Mouse (Mus musculus): ENCODE measurements around the gene Asgr1. TPM values are rescaled to one million over a fixed set of nuclear protein-coding genes. Genes with fewer than 3 reads are reported as not detected.

The Asgr1 gene
- total RNA-seq, 2 experiments from 2014 or later: not detected

- no peak for ATAC-seq (replicated peaks; ENCODE audit: low FRiP score, low TSS enrichment, poor library complexity, severe bottlenecking)
These were observed 30.3 kb upstream of the Asgr1 start for GRCm38 (mm10) chr11:70023481-70024150.

DNA sequence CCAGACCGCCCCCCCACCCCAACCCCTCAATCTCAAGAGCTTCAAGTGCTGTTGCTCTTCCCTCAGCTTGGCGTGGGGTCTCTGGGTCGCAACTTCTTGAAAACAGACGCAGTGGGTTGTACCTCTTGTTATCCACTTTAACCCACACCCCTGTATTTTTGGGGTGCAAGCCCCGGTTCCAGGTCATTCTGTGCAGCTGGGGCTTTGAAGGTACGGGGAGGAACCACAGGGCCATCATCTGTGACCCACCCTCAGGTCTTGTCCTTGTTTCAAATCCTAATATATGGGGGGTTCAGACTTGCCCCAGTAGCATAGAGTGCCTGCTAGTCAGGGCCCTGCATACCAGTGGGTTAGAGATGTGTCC, 29.8 kb upstream of the Asgr1 start:
- no peak for ATAC-seq (replicated peaks; ENCODE audit: low FRiP score, low TSS enrichment, poor library complexity, severe bottlenecking)

DNA sequence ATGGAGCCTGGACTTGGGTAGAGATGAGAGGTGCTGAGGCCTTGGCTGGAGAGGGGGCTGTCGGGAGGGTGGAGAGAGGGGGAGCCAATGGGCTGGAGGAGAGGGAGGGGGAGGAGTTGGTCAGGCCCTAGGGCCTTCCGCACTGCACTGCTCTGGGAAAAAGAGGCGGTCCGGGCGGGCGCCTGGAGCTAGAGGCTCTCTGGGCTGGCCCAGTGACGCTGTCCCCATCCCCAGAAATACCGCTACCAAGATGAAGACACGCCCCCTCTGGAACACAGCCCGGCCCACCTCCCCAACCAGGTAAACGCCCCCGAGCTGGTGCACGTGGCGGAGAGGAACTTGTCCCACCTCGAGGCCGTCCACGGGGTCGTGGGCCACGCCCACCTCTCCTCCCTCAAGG, 27.2 kb upstream of the Asgr1 start:
- no peak for ATAC-seq (replicated peaks; ENCODE audit: low FRiP score, low TSS enrichment, poor library complexity, severe bottlenecking)

DNA sequence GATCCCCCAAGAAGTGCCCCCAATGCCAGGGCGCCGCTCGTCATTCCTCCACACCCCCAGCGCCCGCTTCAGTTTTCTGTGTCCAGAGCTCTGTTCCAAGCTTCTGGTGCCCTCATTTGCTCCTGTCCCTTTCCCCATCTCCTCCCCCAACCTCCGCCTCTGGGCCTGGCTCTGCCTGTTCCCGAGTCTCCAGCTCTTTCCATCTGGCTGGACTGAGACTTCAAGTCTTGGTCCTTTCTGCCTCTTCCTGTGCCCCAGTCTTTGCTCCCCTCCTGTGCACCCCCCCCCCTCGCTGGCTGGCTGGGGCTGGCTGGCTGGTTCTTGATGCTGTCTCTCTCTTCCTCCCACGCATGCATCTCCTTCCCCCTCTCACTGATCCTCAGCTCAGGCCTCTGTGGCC, 26.5 kb upstream of the Asgr1 start:
- no peak for ATAC-seq (replicated peaks; ENCODE audit: low FRiP score, low TSS enrichment, poor library complexity, severe bottlenecking)

DNA sequence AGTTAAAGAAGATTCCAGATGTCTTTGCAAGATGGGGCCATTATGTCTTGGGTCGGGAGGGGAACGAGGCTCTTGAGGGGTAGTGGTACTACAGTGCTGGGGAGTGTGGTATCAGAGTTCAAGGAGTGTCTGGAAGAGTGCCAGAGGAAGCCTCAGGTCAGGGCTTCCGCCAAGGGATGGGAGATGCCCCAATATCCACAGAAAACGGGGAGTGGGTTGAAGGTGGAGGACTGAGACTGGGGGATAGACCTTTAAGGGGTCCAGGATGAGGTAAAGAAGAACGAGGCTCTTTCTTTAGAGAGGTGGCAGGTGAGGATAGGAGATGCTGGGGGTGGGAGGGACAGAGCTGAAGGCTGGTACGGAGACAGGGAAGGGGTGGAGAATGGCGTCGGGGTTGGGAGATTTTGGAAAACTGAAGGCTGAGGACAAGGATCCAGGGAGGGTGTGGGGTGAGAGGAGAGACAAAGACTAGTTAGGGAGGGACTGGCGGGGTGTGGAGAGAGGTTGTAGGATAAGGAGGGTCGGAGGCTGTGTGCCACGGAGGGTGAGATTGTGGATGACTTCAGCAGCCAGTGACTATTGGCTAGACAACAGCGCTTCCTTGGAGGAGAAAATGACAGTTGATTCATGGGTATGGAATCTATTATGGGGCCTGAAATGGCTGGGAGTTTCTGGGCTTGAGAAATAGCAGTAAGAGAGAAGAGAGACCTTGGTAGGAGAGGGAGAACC, 25.3 kb upstream of the Asgr1 start:
- no peak for ATAC-seq (replicated peaks; ENCODE audit: low FRiP score, low TSS enrichment, poor library complexity, severe bottlenecking)

GRCm38 (mm10) chr11:70029130-70029801, 24.6 kb upstream of the Asgr1 start:
- peak; percentile 53 for ATAC-seq (replicated peaks; ENCODE audit: low FRiP score, low TSS enrichment, poor library complexity, severe bottlenecking)

GRCm38 (mm10) chr11:70029829-70030550, 23.9 kb upstream of the Asgr1 start:
- ATAC-seq (replicated peaks; ENCODE audit: low FRiP score, low TSS enrichment, poor library complexity, severe bottlenecking): no peak

- ATAC-seq (replicated peaks; ENCODE audit: low FRiP score, low TSS enrichment, poor library complexity, severe bottlenecking): no peak
These were observed 23.1 kb upstream of the Asgr1 start for GRCm38 (mm10) chr11:70030651-70031320.

DNA sequence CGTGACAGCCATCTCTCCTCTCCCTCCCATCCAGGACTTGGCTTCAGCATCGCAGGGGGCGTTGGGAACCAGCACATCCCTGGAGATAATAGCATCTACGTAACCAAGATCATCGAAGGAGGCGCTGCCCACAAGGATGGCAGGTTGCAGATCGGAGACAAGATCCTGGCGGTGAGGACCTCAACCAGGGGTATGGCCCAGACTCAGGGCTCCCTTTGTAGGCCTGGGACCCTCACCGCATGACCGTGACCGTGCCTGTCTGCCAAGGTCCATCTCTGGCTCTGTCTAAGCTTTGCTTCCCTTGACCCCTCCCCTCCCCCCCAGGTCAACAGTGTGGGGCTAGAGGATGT, 22.6 kb upstream of the Asgr1 start:
- ATAC-seq (replicated peaks; ENCODE audit: low FRiP score, low TSS enrichment, poor library complexity, severe bottlenecking): no peak

- ATAC-seq (replicated peaks; ENCODE audit: low FRiP score, low TSS enrichment, poor library complexity, severe bottlenecking): no peak
These were observed 15.7 kb upstream of the Asgr1 start for GRCm38 (mm10) chr11:70038174-70038573.

DNA sequence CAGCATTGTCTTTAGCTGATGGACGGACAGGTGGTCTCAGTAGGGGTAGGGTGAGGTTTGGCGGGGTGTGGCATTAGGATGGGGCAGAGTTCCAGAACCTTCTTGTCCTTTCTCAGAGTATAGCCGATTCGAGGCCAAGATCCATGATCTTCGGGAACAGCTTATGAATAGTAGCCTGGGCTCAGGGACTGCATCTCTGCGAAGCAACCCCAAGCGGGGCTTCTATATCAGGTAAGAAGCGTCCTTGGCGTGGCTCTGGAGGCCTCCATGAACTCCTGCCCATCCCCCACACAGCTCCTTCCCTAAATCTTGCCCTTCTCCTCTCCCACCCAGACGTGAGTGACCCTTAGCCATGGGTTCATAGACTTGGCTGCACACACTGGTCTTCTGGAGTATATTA, 14.3 kb upstream of the Asgr1 start:
- no peak for ATAC-seq (replicated peaks; ENCODE audit: low FRiP score, low TSS enrichment, poor library complexity, severe bottlenecking)

DNA sequence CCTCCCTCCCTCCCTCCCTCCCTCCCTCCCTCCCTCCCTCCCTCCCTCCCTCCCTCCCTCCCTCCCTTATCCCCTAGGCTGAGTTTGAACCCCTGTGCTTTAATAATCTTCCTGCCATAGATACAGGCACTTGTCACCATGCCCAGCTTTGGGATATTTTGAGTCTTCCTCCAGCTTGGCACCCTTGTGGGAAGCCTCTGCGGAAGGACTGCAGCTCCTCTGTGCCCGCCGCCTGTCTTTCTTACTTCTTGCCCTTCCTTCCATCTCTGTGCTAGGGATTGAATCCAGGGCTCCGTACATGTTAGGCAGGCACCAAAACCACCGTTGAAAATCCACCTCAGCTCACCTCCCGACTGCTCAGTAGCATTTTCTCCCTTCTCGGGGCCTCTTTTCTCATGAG, 13.7 kb upstream of the Asgr1 start:
- no peak for ATAC-seq (replicated peaks; ENCODE audit: low FRiP score, low TSS enrichment, poor library complexity, severe bottlenecking)

DNA sequence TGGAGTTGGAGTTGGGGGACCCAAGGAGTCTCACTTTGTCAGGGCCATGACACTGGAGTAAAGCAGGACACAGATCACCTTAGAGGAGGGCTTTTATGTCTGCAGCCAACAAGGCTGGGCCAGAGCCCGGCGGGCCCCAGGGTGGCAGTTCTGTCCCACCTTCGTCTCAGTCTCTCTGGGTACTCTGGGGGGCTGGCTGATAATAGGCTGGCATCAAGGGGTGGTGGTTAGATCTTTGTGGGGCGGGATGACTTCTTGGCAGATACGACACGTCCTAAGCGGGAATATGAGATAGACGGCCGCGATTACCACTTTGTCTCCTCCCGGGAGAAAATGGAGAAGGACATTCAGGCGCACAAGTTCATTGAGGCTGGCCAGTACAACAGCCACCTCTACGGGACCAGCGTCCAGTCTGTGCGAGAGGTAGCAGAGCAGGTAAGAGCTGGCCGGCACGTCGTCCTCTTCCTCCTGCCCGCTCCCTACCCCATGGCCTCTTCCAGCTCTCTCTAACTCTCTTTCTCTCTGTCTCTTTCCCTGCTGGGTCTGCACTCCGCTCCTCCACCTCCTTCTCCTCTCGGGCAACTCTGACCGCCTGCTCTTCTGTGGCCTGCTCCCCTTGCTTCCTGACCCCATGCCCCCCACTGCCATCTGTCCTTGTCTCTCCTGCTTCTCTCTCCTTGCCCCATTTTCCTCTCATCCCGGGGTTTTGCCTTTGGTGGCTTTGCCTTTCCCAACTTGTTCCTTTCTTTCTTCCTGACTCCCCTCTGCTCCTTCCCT, 11.4 kb upstream of the Asgr1 start:
- no peak for ATAC-seq (replicated peaks; ENCODE audit: low FRiP score, low TSS enrichment, poor library complexity, severe bottlenecking)

DNA sequence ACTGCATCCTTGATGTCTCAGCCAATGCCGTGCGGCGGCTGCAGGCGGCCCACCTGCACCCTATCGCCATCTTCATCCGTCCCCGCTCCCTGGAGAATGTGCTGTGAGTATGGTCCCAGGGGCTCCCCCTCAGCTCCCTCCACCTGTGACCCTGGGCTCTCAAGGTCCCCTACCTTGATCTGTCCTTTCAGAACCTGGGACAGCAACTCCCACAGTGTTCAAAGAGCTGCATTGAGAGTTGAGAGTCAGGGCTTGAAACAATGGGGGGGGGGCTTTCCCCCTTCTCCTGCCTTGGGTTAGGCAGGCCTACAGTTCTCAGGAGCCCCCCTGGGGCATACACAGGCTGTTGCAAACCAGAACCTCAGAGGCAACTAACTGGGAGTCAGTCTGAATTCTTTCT, 10.2 kb upstream of the Asgr1 start:
- ATAC-seq (replicated peaks; ENCODE audit: low FRiP score, low TSS enrichment, poor library complexity, severe bottlenecking): no peak

GRCm38 (mm10) chr11:70045435-70045834, 8.4 kb upstream of the Asgr1 start:
- ATAC-seq (replicated peaks; ENCODE audit: low FRiP score, low TSS enrichment, poor library complexity, severe bottlenecking): no peak

DNA sequence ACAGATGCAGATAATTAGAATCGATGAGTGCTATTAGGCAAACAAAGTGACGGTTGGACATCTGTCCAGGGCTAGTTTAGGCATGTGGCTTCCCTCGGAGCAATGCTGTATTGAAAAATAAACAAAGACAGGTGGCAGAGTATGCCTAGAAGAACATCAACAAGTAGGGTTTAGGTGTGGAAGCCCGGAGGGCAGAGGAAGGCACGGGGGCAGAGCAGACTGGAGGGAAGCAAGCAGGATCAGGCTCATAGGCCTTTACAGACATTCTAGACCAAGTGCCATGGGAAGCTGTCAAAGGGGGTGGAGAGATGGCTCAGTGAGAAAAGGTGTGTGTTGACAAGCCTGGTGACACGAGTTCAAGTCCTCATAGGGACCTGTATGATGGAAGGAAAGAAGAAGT, 4.5 kb upstream of the Asgr1 start:
- no peak for ATAC-seq (replicated peaks; ENCODE audit: low FRiP score, low TSS enrichment, poor library complexity, severe bottlenecking)

DNA sequence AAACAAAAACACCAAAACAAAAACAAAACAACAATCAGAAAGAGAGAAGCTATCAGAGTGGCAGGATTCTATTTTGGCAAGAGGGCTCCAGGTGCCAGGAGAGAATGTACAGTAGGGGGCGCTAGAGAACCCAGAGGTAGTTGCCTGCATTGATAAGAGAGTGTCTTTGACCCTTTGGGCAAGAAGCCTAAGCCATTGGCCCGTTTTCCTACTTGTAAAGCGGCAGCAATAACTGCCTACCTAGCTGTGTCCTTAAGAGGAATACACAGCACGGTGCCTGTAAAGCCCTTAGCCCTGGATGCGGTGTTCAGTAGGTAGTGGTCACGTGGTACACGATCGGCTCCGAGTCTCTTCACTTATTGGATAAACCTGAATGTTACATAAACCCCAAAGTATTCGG, 4.1 kb upstream of the Asgr1 start:
- ATAC-seq (replicated peaks; ENCODE audit: low FRiP score, low TSS enrichment, poor library complexity, severe bottlenecking): no peak

GRCm38 (mm10) chr11:70053156-70053555, 729 bp upstream of the Asgr1 start:
- no peak for ATAC-seq (replicated peaks; ENCODE audit: low FRiP score, low TSS enrichment, poor library complexity, severe bottlenecking)

GRCm38 (mm10) chr11:70055618-70056214, 1.8 kb downstream of the Asgr1 start:
- ATAC-seq (replicated peaks; ENCODE audit: low FRiP score, low TSS enrichment, poor library complexity, severe bottlenecking): peak; percentile 69

All from megakaryocyte-erythroid progenitor cell, adult 5-6 weeks (primary cell).